Mouse (Mus musculus) 416B (cell line): ENCODE results near the gene 9130023H24Rik.
A peak's percentile ranks its signal among the peaks of the same experiment; 100 is the strongest.

ENCODE experiments used
- DNase-seq: peaks from one replicate; pipeline ENCODE4 v3.0.0; 2011; ENCODE audit warnings: low read depth

9130023H24Rik gene

GRCm38 (mm10) chr7:128246496-128247391, 8.9 kb upstream of the 9130023H24Rik start, which contains the start of gene Tgfb1i1:
Tgfb1i1 (plus strand) TSS chr7:128246812.
- no peak for DNase-seq

GRCm38 (mm10) chr7:128245547-128245946, 7.7 kb upstream of the 9130023H24Rik start:
- DNase-seq, result no peak

- no peak for DNase-seq
Measured at GRCm38 (mm10) chr7:128244410-128245025, 6.7 kb upstream of the 9130023H24Rik start.

DNA sequence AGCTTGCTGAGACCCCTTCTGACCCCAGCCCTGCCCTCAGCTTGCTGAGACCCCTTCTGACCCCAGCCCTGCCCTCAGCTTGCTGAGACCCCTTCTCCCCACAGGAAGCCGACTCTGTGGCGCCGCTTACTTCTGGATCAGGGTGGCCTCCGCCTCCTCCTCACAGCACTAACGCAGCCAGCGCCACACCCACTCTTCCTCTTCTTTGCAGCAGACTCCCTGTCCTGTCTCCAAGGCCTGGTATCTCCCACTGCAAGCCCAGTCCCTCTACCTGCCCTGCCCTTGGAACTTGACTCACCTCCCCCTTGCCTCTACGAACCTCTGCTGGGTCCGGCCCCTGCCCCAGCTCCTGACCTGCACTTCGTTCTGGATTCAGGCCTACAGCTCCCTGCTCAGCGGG, 6.1 kb upstream of the 9130023H24Rik start:
- no peak for DNase-seq

GRCm38 (mm10) chr7:128242331-128242730, 4.5 kb upstream of the 9130023H24Rik start:
- no peak for DNase-seq

DNA sequence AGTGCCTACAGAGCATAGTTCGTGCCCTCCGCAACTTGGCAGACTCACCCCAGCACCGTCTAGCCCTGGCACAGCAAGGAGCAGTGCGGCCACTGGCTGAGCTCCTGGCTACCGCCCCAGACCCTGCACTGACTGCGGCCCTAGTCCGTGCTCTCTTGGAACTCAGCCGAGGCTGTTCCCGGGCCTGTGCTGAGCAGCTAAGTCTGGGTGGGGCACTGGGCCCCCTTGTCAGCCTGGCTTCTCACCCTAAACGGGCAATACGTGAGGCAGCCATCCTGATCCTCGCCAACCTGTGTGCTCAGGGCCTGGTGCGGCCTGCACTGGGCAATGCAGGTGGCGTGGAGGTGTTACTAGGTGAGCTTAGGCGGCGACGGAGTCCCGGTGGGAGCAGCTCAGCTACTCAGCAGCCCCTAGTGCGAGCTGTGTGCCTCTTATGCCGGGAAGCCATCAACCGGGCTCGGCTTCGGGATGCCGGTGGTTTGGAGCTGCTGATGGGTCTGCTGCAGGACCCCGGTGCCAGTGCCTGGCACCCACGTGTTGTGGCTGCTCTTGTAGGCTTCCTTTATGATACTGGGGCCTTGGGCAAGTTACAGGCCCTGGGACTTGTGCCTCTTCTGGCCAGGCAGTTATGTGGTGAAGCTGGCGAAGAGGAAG, 2.4 kb upstream of the 9130023H24Rik start:
- DNase-seq, result no peak

DNA sequence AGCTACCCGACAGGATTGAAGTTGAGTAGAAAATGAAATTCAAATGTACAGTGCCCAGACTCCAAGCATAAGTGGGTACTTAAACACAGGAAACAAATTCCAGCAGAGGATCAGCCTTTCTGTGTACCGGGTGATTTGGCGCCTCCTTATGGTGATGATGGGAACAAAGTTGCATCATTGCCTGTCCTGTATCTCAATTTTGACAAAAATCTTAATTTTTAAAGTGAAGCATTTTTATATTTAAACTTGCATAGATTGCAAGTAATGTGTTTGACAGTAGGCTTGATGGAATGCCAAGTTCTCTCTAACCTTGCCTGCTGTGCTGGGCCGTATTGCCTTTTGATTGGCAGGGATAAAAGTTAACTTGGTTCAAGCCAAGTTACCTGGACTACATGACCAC, 1.2 kb upstream of the 9130023H24Rik start:
- peak; percentile 81 for DNase-seq

DNA sequence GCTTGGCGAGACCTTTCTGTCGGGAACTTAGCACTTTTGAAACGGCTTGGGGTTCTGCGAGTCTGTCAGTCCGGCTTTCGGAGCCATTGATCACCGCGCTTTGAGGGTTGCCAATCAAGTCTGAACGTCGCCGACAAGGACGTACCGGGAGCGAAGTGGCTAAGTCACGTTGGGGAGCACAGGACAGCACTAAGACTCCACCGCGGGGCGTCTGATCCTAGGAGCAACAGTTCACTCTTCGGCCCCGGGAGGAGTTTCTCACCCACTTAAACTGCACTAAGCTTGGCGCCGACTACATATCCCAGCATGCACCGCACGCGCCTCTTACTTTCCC, 271 bp downstream of the 9130023H24Rik start:
- DNase-seq, result no peak

GRCm38 (mm10) chr7:128236856-128237592, 807 bp downstream of the 9130023H24Rik start, which contains the start of gene Armc5:
Armc5 (plus strand) TSS chr7:128237342.
- peak; percentile 82 for DNase-seq

DNA sequence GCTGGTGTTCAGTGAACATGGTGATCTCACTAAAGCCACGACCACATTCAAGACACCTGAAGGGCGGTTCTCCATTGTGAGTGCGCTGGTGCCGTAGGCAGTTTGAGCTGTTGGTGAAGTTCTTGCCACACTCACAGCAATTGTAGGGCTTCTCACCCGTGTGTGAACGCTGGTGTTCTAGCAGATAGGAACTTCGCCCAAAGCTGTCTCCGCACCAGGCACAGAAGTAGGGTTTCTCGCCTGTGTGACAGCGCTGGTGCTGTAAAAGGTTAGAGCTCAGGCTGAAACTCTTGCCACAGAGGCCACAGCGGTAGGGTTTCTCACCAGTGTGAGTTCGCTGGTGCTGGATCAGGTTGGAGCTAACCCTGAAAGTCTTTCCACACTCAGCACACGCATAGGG, 1.4 kb downstream of the 9130023H24Rik start:
- no peak for DNase-seq

- no peak for DNase-seq
Measured at GRCm38 (mm10) chr7:128235481-128235880, 2.4 kb downstream of the 9130023H24Rik start.

DNA sequence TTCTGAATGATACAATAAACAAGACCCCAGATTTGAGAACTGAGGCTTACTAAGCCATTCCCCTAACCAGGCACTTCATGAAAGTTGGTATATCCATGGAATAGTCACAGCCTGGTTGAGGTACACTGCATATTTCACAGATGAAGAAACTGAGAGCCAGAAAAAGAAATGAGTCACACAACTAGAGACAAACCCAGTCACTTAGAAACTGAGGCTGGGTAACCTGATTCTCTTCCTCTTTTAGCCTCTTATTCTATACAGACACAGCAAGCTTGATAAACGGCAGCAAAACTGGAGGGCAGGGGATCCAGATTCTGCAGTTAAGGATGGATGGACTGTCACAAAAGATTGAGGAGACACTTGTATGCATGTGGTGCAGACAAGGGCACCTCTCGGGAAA, 3.0 kb downstream of the 9130023H24Rik start:
- DNase-seq, result peak; percentile 41

DNA sequence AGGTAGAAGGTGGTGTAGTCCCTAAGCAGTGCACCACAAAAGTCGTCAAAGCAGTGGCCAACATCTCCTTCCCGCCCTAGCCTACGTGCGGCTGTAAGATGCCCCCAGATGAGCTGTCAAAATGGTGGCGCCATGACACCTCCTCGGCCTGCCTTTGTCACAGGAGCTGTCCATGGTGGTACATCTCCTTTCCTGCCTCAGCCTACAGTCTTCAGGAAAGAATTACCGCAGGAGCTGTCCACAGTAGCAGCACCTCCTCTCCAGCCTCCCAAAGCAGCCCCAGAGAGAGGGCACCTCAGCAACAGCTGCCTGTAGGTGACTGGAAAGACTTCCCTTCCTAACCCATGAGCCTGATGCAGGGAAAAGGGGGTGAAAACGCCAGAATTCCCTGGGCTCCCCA, 6.1 kb downstream of the 9130023H24Rik start:
- DNase-seq, result peak; percentile 64

GRCm38 (mm10) chr7:128220936-128221335, 16.9 kb downstream of the 9130023H24Rik start:
- no peak for DNase-seq

- DNase-seq, result peak; percentile 17
Measured at GRCm38 (mm10) chr7:128219952-128220351, 17.9 kb downstream of the 9130023H24Rik start.

- no peak for DNase-seq
Measured at GRCm38 (mm10) chr7:128209826-128210225, 28.0 kb downstream of the 9130023H24Rik start.

DNA sequence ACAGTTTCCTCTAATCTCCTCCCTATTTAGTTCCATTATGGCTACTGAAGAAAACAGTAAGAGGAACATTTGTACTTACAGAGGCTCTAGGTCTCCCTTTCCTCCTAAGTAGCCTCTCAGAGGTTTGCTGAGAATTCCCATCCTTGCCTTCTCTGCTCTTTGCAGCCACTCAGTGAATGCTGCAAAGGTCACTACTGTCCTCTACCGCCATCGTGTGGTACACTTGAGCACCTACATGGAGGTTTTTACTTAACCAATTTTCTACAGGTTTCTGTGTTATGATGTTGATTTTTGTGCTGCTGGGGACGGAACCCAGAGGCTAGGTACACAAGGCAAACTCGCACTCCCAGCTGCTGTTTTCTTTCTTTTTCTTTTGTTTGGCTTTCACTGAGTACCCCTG, 29.6 kb downstream of the 9130023H24Rik start:
- peak; percentile 77 for DNase-seq

DNA sequence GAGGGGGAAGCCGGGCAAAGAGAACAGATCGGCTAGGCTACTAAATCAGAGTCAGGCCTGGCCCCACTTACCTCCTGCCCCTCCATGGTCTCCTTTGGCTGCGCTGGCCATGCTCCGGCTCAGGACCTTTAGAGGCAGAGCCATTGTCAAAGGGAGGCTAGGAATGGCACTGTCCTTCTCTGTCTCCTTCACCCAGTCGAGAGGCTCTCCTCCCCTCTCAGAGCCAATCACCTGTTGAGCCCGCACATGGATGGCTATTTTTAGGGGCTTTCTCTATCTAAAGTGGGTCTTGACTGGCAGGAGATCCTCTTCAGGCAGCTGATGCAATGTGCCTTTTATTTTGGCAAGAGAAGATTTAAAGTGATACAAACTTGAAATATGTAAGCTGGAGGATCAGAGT, 31.7 kb downstream of the 9130023H24Rik start, which contains the start of gene Cox6a2:
Cox6a2 (minus strand) TSS at position 236 of the 400 bp plus-strand sequence.
- peak; percentile 23 for DNase-seq

GRCm38 (mm10) chr7:128205695-128206094, 32.1 kb downstream of the 9130023H24Rik start:
- no peak for DNase-seq

GRCm38 (mm10) chr7:128204179-128204578, 33.7 kb downstream of the 9130023H24Rik start:
- DNase-seq, result no peak

DNA sequence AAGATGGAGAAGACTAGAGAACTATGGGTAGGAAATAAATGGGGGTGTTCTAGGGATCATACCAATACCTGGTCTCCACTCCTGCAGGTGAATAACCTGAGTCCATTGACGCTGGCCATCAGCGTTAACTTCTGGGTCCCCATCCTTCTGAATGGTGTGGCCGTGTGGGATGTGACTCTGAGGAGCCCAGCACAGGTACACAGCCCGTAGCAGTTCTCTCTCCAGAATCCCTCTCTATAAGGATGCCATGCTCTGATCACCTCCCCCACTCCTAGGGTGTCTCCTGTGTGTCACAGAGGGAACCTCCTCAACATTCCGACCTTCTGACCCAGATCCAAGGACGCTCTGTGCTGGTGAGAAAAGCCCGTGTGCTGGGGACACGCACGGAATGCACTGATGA, 34.8 kb downstream of the 9130023H24Rik start:
- no peak for DNase-seq

DNA sequence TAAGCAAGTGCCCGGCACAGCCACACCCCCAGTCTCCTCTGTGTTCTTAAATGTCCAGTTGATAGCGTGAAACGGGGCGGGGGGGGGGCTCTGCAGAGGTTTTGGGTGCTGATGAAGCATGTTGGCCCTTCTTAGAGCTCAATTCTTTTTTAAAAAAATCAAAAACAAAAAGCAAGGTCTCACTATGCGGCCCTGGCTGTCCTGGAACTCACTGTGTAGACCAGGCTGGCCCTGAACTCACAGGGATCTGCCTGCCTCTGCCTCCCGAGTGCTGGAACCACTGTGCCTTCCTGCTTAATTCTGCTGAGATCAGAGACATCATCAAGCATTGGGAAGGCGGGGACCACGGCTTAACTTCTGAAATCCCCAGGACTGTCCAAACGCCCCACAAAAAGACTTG, 36.2 kb downstream of the 9130023H24Rik start:
- DNase-seq, result no peak
